Mouse (Mus musculus): ENCODE measurements around the gene E130311K13Rik. TPM values are rescaled to one million over a fixed set of nuclear protein-coding genes. Genes with fewer than 3 reads are reported as not detected.
A peak's percentile ranks its signal among the peaks of the same experiment; 100 is the strongest.

Gene E130311K13Rik
- 1 to 10 TPM; 6.2 to 7.2 TPM for total RNA-seq (2021)
- long read RNA-seq, experiment 1, transcript E130311K13Rik-201 (5 exons, 1,640 nt), result major isoform, 9 of 14 reads
- long read RNA-seq, experiment 1, partial matches to known transcripts, result 1 of 14 reads
- long read RNA-seq, experiment 1, other reads (novel, unspliced or antisense), result 4 of 14 reads
- long read RNA-seq, experiment 2, transcript E130311K13Rik-201 (5 exons, 1,640 nt), result major isoform, 10 of 13 reads
- long read RNA-seq, experiment 2, partial matches to known transcripts, result 0 of 13 reads
- long read RNA-seq, experiment 2, other reads (novel, unspliced or antisense), result 3 of 13 reads

DNA sequence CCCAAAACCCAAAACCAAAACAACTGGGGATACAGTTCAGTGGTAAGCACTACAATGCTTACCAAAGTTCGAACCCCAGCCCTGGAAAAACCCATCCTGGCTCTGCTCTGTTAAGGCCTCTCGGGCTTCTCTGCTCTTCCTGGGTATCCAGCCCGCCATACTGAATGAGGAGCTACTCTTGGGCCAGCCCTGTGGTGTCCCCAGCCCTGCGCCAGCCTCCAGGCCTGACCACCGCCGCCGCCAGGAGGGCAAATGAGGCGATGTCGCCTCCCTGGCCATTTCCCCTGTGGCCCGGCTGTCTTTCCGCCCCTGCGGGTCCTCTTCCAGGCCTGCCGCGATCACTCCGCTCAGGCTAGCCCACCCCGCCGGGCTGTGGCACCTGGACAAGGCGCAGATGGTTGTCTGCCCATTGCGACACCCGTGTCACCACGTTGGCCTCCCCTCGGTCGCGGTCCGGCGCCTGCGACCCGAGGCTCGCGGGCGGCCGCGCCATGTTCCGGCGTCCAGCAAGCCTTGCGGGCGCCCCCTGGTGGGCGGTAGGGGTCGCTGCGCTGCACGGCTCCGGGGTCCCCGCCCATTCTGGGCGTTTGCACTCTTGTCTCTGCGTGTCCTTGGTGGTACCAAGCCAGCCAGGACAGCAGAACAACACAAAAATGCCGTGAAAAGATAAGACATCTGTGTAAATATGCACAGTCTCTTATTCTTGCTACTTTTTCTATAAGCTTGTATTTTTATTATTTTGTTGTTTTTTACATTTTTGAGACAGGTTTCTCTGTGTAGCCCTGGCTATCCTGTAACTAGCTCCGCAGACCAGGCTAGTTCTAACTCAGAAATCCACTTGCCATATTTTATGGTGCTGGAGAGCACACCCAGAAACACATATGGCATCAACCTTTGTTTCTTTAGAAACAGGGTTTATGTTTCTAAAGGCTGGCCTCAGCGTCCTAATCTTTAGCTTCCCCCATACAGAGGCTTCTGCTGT, at the start of gene E130311K13Rik:
TSS of gene E130311K13Rik (minus strand) at position 595 of the 982 bp plus-strand sequence.
- intact Hi-C loops (cut with DNase I), result loop anchor here (5.0 kb wide), 2 partner anchors 33 to 377 kb away; partner anchors contain the start of gene Slc33a1

DNA sequence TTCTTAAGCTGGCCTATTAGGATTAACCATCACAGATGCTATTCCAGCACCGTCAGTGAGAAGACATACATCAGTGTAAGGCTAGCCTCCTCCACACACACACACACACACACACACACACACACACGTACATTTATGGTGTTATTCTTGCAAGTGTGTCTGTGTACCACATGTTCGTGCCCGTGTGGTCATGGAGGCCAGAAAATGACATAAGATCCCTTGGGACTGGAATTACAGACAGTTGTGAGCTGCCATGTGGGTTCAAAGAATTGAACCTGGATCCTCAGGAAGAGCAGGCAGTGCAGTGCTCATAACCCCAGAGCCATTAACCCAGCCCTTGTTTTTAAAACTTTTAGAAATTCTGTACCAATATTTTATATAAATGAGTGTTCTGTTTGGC, 48.6 kb upstream of the E130311K13Rik start:
- intact Hi-C loops (cut with DNase I), result no loop called here
- no peak for DNase-seq

More for the DNA sequence above, at the start of gene E130311K13Rik:
- peak; percentile 93 to 97 for DNase-seq

DNA sequence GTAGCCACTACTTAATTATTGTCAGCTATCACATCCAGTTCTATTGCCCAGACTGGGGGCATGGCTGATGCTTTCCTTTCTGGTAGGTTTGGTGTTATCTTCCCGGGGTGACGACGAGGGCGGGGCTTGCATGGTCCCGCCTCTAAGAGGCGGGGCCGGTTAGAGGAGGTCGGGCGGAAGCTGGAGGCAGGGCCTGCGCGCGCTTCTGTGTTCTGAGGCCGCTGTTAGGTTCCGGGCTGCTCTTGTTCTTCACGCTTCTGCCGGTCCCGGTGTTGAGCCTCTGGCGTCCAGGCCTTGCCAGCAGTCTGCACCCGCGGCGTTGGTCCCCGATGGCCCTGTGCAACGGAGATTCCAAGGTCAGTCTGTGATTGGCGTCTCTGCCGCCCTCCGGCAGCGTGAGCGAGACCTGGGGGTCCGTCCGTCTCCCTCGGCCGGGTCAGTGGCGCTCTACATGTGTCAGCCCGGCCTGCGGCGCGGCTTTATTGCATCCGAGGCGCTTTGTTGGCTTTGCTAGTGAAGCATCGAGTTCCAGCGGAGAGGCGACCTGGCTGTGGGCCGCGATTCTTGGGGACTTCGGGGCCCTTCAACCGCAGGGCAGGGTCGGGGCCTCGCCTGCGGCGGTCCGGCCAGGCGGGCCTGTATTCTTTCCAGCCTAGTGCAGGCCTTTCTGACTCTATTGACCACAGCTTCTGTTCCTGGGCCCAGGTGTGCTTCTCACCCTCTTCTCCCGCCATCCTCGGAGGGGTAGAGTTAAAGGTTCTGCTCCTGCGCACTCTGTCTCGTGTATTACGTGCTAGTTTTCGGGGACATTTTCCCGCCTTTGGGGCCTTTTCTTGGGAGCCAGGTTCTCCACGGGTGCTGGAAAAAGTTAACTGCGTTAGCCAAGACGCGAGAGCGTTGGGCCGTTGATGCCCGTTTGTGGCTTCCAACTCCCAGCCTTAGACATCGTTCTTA, 47.0 kb upstream of the E130311K13Rik start, which contains the start of gene Gmps:
TSS of gene Gmps (plus strand) at position 152 of the 954 bp plus-strand sequence.
- intact Hi-C loops (cut with DNase I), result no loop called here

GRCm38 (mm10) chr3:63965929-63966328, 36.7 kb upstream of the E130311K13Rik start:
- DNase-seq, result no peak
- intact Hi-C loops (cut with DNase I), result no loop called here

More for the DNA sequence above, 47.0 kb upstream of the E130311K13Rik start, which contains the start of gene Gmps:
- DNase-seq, result peak; percentile 92 to 95

- intact Hi-C loops (cut with DNase I), result loop anchor here (5.0 kb wide), 1 partner anchor 38 kb away; the partner anchor contains the start of gene E130311K13Rik
- DNase-seq, result no peak
Measured at GRCm38 (mm10) chr3:63964922-63965249, 35.6 kb upstream of the E130311K13Rik start.

- intact Hi-C loops (cut with DNase I), result loop anchor here (5.0 kb wide), 1 partner anchor 37 kb away; the partner anchor contains the start of gene E130311K13Rik
- peak; percentile 98 to 99 for DNase-seq
Measured at GRCm38 (mm10) chr3:63964100-63964921, 35.0 kb upstream of the E130311K13Rik start, which contains the start of gene Slc33a1. Gene Slc33a1 (minus strand): TSS chr3:63964768.

DNA sequence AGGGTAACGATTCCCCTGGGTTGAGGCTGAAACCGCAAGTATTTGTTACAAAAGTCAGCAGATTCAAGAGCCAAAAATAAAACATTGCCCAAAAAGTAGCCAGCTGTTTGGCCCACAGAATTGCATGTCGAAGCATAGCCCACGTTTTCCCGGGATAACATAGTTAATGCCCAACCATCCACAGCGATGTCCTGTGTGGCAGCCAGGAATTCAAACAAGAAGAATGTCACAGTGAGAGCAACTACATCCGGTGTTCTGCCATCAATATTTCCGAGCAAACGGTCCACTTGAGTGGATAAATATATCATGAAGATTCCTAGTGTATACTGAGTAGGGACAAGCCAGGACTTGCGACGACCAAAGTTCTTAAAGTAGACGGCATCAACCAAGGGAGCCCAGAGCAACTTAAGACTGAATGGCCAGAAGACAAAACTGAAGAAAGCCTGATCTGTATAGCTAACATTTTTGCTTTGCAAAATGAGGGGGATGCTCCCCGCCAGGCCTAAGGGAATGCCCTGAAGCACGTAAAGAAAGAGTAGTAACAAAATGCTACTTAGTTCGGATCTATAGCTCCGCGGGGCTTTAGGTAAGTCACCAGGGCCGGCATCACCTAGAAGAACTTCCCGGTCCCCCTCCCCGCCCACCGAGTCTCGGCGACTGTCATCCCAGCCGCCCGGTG, 34.3 kb upstream of the E130311K13Rik start:
- intact Hi-C loops (cut with DNase I), result loop anchor here (5.0 kb wide), 1 partner anchor 36 kb away; the partner anchor contains the start of gene E130311K13Rik
- DNase-seq, result peak in 1 of 2 experiments; percentile 3

- intact Hi-C loops (cut with DNase I), result no loop called here
- DNase-seq, result no peak
Measured at GRCm38 (mm10) chr3:63949837-63950236, 20.6 kb upstream of the E130311K13Rik start.

GRCm38 (mm10) chr3:63941204-63941850, 12.1 kb upstream of the E130311K13Rik start:
- peak in 1 of 2 experiments; percentile 5 for DNase-seq
- intact Hi-C loops (cut with DNase I), result no loop called here

DNA sequence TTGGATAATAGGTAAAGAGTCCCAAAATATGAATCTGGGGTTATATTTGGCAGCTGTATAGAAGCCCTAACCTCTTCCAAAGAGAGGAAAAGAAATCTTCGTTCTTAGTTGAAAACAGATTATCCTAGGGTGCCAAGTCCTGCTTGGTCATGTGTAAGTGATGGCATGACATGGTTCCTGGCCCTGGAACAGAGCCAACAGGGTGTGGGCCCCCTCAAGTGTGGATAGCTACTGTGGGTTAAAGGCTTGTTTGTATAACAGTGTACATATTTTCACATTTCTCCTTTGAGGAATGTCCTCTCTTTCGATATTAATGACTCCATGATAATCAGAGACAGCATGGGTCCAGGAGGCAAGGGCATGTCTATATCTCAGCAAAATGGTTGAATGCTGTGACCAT, 9.7 kb upstream of the E130311K13Rik start:
- no peak for DNase-seq
- intact Hi-C loops (cut with DNase I), result no loop called here

GRCm38 (mm10) chr3:63919634-63920033, 9.6 kb downstream of the E130311K13Rik start:
- peak in 1 of 2 experiments; percentile 14 for DNase-seq
- intact Hi-C loops (cut with DNase I), result no loop called here

DNA sequence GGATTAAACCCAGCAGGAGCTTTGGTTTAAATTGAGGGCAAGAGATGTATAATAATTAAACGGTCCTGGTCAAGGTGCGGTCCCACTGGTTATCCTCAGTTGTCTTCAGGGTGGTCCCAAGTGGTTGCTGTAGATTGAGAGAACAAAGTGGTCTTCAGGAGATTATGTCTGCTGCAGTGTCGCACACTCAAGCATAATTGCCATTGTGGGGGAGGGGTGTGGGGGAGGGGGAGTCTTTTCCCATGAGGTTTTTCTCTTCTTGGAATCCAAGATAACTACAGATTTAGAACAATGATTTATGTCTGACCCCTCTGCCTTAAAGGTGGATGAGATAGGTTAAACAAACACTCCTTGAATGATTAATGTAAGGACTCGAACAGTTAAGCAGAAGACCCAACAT, 19.0 kb downstream of the E130311K13Rik start:
- DNase-seq, result no peak
- intact Hi-C loops (cut with DNase I), result no loop called here

DNA sequence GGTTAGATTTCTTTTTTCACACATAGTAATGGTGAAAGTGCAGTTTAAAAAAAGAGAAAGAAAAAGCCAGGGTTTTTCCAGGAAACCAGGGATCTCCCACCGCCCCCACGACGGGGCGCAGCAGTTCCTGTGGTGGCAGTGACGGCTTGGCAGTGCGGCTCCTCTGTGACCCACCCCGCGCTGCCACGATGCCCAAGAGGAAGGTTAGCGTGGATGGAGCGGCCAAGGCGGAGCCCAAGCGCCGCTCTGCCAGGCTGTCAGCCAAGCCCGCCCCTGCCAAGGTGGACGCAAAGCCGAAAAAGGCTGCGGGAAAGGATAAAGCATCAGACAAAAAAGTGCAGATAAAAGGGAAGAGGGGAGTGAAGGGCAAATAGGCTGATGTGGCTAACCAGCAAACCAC, 24.0 kb downstream of the E130311K13Rik start:
- intact Hi-C loops (cut with DNase I), result no loop called here
- peak in 1 of 2 experiments; percentile 7 for DNase-seq

DNA sequence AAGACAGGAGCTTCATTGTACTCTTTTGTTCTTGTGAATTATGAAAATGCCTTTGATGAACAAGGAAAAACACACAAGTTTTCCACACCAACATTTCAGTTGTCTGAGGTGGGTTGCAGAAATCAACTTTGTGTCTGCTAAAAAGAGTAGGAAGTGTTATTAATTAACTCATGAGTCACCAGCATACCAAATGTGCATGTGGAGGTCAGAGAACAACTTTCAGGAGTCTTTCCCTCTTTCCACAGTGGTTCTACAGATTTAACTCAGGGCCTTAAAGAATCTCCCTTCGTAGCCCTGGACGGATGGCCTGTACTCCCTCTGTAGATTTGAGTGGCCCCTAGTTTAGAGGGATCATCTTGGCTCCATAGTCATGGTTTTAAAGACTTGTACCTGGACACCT, 25.1 kb downstream of the E130311K13Rik start:
- intact Hi-C loops (cut with DNase I), result no loop called here

GRCm38 (mm10) chr3:63900021-63900571, 29.2 kb downstream of the E130311K13Rik start:
- intact Hi-C loops (cut with DNase I), result no loop called here
- no peak for DNase-seq

More for the DNA sequence above, 25.1 kb downstream of the E130311K13Rik start:
- no peak for DNase-seq

GRCm38 (mm10) chr3:63899309-63899695, 30.0 kb downstream of the E130311K13Rik start, which contains the start of gene Plch1:
Gene Plch1 (minus strand): TSS chr3:63899472.
- intact Hi-C loops (cut with DNase I), result no loop called here
- DNase-seq, result peak; percentile 13 to 41

Measured in heart, postnatal 14 days (tissue).